Mouse (Mus musculus) urinary bladder, adult 2 months (tissue): ENCODE data around the gene Nup93. TPM values are rescaled to one million over a fixed set of nuclear protein-coding genes. Genes with fewer than 3 reads are reported as not detected.

ENCODE experiments used
- DNase-seq: peaks from one replicate; pipeline ENCODE4 v3.0.0; 2022; ENCODE audit warnings: low spot score
- polyA plus RNA-seq: library from polyadenylated mRNA; depleted of rRNA; stranded (reverse); fragments of >200 nt; gene quantifications from 2 replicates; pipeline ENCODE4 v1.2.3, GENCODE M21; 2012

Nup93 gene
- polyA plus RNA-seq, 1 experiment, result 36.8 TPM

DNA sequence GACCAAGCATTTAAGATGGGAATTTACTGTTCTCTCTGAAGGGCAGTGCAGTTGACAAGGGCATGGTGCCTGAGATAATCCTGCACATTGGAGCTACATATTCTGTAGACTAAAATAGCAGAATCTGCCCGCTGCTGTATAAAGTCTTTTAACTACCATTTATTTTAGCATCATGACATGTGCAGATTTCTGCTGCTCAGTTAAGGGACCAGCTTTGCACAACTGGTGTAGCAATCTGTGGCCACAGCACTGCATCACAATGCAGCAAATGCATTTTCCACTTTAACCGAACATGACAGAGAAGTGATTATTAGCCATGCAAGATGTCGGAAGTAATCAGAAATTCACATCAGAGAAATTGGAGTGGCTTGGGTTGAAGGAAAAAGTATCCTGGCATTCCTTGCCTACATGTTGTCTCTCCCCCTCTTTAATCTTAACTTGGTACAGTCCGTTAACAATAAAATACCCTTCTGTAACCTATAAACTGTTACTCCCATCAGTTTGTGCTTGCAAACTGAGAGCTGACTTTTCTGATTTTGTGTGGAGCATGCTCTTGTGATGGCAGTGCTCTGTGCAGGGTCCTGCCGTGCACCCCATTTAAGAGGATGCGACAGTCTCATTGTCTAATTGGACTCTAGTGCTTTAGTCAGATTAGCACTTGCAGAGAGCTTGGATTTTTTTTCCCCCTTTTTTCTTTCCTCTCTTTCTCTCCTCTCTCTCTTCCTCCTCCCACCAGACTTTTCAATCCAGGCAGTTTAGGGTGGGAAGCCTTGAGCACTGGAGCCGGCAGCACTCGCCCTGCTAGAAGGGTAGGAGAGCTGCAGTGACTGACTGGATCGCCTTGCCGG is 52.2 kb downstream of the Nup93 start:
- DNase-seq, result no peak

DNA sequence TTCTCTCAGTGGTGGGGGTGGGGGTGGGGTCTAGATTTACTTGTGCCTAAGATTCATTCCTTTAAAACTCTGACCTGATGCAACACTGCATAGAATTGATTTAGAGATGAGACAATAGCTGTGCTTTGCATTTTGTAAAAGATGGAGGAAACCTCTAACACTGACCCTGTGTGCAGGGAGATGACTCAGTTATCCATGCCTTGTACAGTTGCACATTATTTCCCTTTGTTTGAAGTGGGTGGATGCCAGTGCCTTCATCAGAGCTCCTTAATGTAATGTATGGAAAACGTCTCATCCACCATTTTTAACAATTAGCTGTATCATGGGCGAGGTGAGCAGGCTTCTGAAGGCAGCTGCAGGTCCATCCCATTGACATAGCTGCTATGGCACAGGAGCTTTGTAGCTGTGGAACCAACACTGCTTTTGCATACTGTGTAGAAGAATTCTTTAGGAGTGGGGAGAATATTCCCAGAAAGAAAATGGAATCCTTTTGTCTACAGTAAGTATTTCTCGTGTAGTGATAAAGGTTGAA is 54.1 kb downstream of the Nup93 start:
- DNase-seq, result no peak

DNA sequence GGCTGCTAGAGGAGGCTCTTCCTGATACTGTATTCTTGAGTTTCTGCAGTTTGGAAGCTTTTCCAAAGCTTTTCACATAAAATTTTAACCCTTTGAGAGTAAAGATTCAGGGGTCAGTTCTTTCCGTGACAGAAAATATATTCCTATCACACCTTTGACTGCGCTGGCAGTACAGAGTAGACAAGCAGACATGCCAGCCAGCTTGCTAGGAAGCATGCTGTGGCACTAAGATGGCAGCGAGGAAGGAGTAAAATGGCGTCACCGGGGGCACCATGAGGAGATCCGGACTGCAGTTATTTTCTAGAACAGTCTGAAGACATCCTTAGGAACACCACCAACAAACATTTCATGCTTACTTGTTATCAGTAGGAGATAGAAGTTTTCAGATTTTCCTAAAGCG is 55.9 kb downstream of the Nup93 start:
- DNase-seq, result no peak

DNA sequence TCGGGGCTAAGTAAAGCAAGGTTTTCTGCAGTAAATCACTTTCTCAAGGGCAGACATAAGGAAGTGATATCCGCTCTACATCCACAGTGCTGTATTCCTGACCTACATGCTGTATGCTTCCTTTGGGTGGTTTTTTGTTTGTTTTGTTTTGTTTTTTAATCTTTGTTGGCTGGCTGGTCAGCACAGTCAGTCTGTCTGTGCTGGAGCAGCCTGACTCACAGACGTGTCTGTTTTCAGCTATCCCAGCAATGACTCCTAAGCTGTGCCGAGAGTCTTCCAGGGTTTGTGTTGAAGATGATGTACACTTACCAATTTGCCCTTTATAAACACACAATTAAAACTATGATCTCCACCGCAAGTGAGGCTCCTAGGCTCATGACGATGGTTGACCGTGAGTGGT is 56.7 kb downstream of the Nup93 start:
- no peak for DNase-seq

DNA sequence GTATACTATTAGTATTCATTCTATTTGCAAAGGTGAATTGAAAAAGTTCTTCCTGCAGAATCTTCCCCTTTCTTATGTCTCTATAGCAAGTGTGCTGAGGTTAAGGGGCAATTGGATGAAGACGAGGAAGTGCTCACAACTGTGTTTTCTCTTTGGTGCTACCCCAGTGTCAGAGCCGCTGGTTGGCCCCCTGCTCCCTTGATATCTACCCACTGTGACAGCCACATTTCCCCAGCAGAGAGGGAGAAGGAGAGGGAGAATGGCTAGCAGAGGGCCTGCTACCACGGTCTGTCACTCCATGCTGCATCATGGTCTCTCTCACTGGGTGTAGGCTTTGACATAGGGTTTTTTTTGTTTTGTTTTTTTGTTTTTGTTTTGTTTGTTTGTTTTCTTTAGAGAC is 58.2 kb downstream of the Nup93 start:
- no peak for DNase-seq

DNA sequence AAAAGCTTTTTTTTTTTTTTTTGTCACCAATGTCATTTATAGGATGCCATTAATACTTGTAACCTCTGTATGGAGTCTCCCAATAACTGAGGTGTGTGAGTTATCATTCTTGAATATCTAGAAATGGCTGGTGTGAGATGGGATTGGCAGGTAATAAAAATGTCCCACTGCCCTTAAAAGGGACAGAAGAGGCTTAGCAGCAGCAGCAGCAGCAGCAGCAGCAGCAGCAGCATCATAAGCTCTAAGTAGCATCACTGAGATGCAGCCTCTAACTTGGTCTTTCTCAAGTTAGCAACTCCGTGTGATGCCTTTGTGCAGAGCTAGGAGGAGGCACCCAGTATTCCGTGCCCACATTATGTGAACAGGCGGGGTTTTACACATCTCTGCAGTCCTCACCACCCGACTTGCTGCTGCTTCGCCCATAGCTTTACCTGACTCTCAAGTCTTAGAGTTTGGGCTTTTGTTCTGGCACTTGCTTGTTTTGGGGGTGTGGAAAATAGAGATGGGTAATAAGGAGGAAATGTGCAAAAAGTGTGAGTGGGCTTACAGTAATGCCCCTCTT is 59.0 kb downstream of the Nup93 start:
- no peak for DNase-seq

DNA sequence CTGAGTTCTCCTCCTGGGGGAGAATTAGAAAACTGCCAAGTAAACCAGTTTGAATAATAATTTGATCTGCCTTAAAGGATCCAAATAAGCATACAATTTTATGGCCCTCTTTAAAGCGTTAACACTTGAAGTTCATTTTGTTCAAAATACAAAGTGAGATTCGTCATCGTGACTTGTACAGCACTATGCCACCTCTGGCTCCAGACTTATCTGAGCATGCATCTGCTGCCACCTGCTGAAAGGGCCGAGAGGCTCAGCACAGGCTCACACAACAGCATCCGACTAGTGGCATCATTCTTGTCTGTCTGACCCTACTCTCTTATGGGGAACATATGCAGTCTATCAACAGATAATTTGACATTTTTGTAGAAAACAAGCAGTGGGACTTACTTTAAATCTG is 59.7 kb downstream of the Nup93 start:
- no peak for DNase-seq

DNA sequence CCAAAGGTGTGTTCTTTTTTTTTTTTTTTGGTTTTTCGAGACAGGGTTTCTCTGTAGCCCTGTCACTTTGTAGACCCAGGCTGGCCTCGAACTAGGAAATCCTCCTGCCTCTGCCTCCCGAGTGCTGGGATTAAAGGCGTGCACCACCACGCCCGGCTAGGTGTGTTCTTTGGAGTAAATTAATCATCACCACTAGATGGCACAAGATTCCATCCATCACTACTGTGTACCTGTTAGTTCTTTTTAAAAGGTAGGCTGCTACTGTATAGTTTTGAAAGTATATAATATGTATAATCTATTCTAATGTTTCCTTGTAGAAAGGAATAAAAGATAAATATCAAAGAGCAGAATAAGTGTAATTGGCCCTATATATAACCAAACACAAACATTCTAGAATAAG is 63.9 kb downstream of the Nup93 start:
- no peak for DNase-seq

DNA sequence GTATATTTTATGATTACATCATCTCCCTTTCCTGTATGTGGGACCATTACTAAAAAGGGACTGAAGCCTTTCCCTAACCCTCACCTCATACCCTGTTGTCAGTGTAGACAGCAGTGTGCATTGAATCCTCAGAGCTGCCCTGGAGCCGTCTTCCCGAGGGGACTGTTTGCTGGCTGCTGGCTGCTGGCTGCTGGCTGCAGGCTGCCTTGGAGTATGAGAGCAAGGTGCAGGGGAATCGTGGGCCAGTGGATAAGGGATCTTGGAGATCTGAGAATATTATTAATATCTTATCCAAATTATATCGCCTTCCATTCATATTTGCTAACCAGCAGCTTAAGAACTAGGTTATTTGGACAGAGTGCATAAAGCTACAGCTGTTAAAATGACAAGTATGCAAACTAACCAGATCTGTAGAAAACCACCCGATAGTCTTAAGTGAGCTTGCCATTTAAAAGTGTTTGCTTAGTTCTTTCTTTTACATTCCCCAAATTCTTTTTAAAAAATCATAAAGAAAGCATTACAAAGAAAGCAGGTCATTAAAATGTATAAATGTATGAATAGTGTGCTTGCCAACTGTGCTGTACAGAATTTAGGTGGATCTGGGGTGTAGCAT is 65.7 kb downstream of the Nup93 start:
- DNase-seq, result no peak

DNA sequence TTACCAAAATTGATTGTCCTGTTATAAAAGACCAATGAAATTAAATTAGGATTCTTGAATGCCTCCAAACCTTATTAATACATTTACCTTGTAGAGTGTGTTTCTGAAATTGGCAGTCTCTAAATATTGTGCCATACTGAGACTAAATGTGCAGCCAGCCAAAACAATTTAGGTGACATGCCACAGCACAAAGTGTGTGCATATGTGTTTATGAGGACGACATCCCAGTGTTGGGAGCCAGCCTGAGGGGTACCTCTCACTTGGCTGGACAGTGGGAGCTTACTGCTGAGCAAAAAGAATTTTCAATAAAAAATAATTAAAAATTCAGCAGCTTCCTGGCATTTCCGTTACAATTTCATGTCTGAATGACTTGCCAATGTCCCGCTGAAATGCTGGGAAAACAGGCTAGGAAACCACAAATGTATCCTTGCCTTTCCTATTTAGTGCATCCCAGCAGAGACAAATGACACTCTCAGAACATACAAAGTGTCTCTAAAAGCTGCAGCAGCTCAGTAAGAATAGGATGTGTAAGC is 68.2 kb downstream of the Nup93 start:
- DNase-seq, result no peak

DNA sequence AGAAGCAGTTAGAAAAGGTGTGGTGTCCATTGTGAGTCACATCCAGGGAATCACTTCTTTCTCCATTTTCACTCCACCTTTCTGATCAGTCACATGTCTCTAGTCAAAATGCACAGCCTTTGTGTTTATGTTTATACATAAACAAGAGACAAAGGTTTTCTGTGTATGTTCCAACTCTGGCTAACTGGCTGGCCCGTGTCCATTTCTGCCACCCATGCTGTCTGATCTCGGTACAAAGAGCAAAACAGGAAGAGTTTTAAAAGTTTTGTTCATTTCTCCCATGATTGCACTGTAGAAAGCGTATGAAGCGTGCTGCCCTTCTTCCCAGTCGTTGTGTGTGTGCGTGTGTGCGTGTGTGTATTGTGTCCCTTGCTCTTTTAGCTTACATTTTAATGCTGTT is 69.8 kb downstream of the Nup93 start:
- DNase-seq, result no peak

DNA sequence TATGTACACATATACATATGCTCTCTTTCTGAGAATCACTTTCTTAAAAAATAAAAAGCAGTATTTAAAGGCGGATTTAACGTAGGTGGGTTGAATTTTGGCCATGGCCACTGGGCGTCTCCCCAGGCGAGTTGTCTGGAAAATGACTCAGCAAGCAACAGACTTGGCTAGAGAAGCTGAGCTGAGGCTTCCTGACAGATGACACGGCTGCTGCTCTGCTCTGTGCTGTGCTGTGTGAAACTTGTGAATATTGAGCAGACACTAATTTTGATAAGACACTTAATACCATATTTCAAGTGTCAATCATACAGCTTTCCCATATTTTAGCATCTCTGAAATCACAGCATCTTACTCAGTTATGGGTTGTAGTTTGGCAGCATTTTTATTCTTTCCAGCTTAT is 76.2 kb downstream of the Nup93 start:
- DNase-seq, result no peak

DNA sequence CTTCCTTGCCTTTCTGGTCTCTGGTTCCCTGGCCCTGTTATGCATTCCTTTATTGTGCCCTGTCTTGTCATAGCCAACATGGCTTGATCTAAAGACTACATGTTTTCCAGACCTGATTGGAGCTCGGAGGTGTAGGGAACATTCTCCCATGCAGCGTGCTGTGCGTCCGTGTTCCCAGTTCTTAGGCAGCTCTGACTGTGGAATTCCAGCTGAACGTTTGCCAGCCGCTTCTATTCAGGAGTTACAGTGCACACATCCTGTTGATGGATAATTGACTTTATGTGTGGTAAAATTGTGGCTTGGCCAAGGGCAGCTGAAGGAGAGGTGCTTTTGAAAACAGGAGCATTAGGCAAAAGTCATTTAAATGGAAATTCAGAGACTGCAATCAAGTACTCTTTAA is 77.7 kb downstream of the Nup93 start:
- no peak for DNase-seq

DNA sequence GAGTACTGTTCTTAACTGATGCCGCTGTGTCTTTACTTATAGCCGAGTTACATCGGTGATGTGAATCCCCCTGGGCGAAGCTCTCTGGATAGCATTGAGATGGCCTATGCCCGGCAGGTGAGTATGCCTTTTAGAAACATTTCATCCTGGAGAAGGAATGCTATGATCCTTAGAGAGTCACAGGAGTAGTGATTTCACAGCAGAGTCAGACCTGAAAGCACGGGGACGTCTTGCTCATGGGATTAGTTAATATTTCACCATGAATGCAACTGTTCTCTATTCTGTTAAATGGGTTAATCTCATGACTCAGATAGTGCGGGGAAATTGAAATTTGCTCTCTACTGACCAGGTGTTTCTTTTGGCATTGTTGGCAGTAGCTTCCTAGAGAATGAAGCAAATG is 78.3 kb downstream of the Nup93 start:
- no peak for DNase-seq

DNA sequence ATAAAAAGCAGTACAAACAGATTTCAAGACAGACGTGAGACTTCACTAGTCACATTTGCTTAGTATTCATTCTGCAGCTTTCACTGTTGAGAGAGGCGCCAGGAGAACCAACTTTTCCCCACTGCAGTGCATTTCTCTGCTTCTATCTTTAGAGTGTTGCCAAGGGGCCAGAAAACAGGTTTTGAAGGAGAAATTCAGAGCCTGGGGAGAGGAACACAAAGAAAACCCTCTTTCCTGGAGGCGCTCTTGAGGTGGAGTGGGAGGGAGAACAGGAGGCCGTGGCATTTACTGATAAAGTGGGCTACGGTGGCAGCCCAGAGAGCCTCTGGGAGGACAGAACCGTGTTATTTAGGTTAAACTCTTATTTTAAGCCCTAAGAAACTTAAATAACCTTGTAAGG is 81.3 kb downstream of the Nup93 start:
- no peak for DNase-seq

DNA sequence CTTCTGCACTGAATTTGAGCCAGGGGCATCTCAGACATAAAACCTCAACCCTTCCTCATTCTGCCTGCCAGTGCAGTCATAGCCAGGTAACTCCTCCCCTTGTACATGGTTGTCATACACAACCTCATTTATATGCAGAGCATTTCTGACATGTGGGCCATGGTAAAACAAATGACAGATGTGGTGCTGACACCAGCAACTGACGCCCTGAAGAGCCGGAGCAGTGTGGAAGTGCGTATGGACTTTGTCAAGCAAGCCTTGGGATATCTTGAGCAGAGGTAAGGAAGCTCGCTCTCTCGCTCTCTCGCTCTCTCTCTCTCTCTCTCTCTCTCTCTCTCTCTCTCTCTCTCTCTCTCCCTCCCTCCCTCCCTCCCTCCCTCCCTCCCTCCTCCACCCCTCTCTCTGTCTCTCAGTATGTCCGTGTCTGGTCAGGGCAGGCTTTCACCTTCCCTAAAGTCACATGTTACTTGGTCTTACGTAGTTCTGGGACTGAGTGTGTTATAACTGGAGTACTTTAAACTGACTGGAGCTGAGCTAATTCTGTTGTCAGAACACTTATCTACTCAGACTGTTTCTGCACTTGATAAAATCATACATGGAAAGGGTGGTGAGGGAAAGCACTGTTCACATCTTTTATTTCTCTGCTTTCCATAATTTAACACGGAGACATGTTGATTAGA is 82.1 kb downstream of the Nup93 start:
- DNase-seq, result no peak

DNA sequence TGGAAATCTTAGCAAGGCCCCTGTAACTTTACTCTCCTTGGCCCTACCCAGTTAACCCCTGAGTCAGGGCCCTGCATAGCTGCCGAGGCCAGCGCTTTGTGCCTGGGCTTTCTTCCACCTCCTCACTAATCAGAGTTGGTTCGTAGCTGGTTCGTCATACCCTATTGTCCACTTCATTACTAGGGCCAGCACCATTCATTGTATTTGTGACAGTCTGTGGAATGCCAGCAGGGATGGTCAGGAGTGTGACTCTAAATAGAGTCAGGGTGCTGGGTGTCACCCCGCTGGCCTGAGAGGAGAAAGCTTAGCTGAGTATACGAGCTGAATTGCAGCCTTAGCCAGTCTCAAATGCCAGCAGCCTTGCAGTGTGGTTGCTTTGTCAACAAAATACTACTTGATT is 82.7 kb downstream of the Nup93 start:
- DNase-seq, result no peak

DNA sequence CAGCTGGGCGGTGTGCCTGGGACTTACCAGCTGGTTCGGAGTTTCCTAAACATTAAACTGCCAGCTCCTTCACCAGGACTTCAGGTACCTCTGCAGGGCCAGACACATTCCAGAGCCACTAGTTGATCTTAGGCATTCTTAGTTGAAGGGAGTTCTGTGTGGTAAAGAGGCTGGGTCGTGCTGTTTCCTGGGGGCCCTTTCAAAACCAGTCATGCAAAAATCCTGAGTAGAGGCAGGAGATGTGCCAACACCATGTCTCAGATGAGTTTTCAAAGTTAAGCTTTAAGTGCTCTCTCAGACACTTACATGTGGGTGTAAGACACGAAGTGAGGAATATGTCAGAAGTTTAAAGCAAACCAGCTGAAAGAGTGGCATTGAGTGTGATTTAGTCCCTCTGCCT is 86.4 kb downstream of the Nup93 start:
- no peak for DNase-seq

DNA sequence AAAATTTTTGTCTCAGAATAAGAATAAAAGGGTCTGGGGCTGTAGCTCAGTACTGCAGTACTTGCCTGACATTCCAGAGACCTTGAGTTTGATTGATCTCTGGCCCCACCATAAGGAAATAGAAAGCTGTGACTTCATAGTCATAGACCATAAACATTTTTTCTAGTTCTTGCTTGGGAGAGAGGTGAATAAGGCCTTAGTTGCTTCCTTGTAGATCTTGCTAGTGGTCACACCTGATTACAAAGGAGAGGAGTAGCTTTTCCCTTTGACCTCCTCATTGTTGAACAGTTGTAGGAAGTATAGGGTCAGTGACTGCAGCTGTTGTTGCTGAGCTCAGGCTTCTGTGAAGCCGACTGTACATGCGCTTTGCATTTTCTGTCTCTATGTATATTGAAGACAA is 90.0 kb downstream of the Nup93 start:
- no peak for DNase-seq

DNA sequence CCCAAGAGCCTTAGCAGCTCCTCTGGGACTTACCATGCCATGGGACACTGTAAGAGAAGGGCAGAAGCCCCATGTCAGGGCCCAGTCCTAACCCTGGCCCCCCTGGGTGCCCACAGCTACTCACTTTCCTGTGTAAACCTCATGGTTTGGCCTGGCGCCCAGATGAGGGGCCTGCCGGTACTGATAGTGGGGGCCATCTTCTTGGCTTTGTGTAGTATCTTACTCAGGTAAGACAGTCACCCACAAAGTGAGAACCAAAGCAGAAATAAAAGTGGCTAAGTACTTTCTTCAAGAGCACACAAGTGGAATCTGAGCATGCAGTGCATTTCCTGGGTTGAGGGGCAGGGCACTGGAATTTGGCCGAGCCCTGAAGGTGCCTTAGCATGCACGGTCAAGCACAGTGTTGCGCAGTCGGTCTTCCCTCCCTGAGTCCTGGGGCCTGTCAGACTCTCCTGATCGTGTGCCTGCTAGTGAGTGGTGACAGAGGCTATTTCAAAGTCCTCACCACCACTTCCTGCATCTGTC is 92.7 kb downstream of the Nup93 start:
- no peak for DNase-seq

DNA sequence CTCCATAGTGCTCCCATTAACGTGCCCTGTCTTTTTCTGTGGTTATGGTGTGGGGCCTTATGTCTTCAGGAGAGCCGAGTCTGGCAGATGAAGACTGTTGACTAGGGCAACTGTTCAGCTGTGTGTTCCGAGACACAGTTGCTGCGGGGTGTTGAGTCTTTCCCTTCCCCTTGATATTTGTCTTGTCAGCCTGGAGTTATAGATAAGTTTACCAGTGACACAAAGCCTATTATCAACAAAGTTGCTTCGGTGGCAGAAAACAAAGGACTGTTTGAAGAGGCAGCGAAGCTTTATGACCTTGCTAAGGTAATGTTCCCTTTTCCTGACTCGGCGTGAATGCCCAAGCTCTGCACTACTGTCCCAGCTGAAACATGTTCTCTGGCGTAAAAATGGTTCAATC is 93.3 kb downstream of the Nup93 start:
- DNase-seq, result no peak

DNA sequence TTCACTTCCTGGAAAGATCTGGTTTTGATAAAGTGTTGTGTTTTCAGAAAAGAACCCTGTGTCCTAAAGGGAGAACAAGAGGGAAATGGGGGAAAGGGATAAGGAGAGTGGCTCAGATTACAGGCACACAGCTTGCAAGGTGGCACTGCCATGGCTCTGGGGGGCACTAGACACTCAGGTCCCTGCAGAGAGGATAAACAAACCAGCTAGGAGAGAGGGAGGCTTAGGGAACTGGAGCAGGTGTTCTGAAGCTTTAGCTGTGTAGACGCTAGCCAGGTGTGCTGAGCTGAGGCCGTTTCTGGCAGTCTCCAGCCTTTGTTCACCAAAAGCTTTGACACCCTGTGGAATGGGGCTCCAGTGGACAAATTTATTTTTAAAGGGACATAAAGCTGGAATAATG is 99.7 kb downstream of the Nup93 start:
- DNase-seq, result no peak
